ENCODE assay signal across 9 mouse cellular contexts in the genomic region with DNA sequence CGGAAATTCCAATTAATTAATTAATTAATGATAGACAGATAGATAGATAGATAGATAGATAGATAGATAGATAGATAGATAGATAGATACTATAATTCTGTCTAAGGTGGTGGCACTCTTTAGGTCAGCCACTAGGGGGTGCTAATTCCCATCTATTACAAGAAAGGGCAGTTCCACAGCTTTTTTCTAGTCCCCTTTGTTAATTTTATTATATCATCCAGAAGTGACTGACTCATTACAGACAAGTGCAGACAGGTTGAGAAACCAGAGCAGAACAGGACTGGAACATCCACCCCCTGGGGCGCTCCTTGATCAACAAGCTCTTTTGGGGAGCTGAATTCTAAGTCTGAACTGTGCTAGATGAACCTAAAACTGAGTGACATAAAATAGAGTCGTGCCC. TPM values are rescaled to one million over a fixed set of nuclear protein-coding genes. Genes with fewer than 3 reads are reported as not detected.
DNase-seq lines count a peak whose midpoint lies in the region; ATAC-seq lines count a peak whose summit lies in the region.
"Had no signal": no experiment of that assay in that cellular context is flagged by ENCODE, and none has a peak within 500 bp of the region (broad histone marks: within the 10 kb centered on the region; RNA-seq: fewer than 3 reads in every experiment).

No protein-coding gene starts in this region.

- no peak overlapping the region for H3K4me3 ChIP-seq in liver, embryonic 12.5 days
- H3K4me3 ChIP-seq: heart, embryonic 13.5 days had no signal

- no peak overlapping the region for H3K4me2 ChIP-seq in liver, embryonic 12.5 days
- H3K4me2 ChIP-seq: heart, embryonic 13.5 days had no signal

- H3K27me3 ChIP-seq in liver, embryonic 12.5 days (replicated peaks), result no peaks in the 10 kb centered on the region
- H3K27me3 ChIP-seq: heart, embryonic 13.5 days had no signal

- no peak for ATAC-seq in cerebellum, adult (ENCODE audit: insufficient number of reproducible peaks, low FRiP score, low TSS enrichment)
- ATAC-seq in liver, embryonic 12.5 days, result no peak

- H3K36me3 ChIP-seq in liver, embryonic 12.5 days, result no peaks in the 10 kb centered on the region
- H3K36me3 ChIP-seq: heart, embryonic 13.5 days had no signal

- no peak overlapping the region for H3K27ac ChIP-seq in liver, embryonic 12.5 days
- H3K27ac ChIP-seq: heart, embryonic 13.5 days had no signal

- peaks cover 10% of the 10 kb centered on the region; the same call in 1 of the 2 replicates for H3K4me1 ChIP-seq in liver, embryonic 12.5 days

- H3K9ac ChIP-seq in liver, embryonic 12.5 days, result no peak overlapping the region
- H3K9ac ChIP-seq: heart, embryonic 13.5 days had no signal

- no peaks in the 10 kb centered on the region for H3K9me3 ChIP-seq in liver, embryonic 12.5 days (replicated peaks)
- H3K9me3 ChIP-seq: heart, embryonic 13.5 days had no signal

- 26% methylated on average over 3 of the region's 3 CpGs for WGBS in liver, embryonic 12.5 days (ENCODE audit: insufficient replicate concordance)

- peak; percentile 12 for DNase-seq in cerebellum, adult 8-10 months
- DNase-seq in liver (peak; percentile 29), adipocyte (ENCODE audit: low spot score) (peak; percentile 85)
- peak; percentile 65 for DNase-seq in gonadal fat pad, adult 2 months (ENCODE audit: low read depth)
- peak; percentile 72 for DNase-seq in lung, postnatal 10 days
- peak; percentile 39 for DNase-seq in thymus, postnatal 4 days

RNA-seq across cellular contexts. Expression of a gene that starts 4.7 kb away (rescaled TPM):
- 76.0 and 79.2 TPM in 2 replicates for polyA plus RNA-seq in liver, embryonic 12.5 days (2016; fragmentation: Nextera tagmentation; extraction: Ambion mirVana)
- polyA plus RNA-seq in gonadal fat pad, adult 2 months (2012; rRNA removed), result 6.5 and 7.9 TPM in 2 replicates

Comparison
In these comparisons a context has a peak if more than half of its experiments do, and no peak if none do; other contexts are left out.
1. DNase-seq: peak in every context shown above with its lines; median percentile 85 in adipocyte; 72 in lung, postnatal 10 days; 65 in gonadal fat pad, adult 2 months; 39 in thymus, postnatal 4 days; 29 in liver; 12 in cerebellum, adult 8-10 months.